Mouse (Mus musculus): Measurements from ENCODE around the gene Med16.

Gene Med16

GRCm38 (mm10) chr10:79908167-79909091 is at the start of gene Med16:
Gene Med16, minus strand, starts transcription at chr10:79908923.
- peak; percentile 96 to 97 for DNase-seq

- peak; percentile 85 to 91 for DNase-seq
Measured at GRCm38 (mm10) chr10:79958140-79958816, 49.6 kb upstream of the Med16 start.

GRCm38 (mm10) chr10:79956643-79957154 is 48.0 kb upstream of the Med16 start:
- no peak for DNase-seq

- no peak for DNase-seq
Measured at GRCm38 (mm10) chr10:79955691-79956090, 47.0 kb upstream of the Med16 start.

GRCm38 (mm10) chr10:79953946-79954345 is 45.2 kb upstream of the Med16 start:
- DNase-seq: peak in 1 of 2 experiments; percentile 28

- no peak for DNase-seq
Measured at GRCm38 (mm10) chr10:79950661-79951060, 41.9 kb upstream of the Med16 start.

- no peak for DNase-seq
Measured at GRCm38 (mm10) chr10:79949873-79950272, 41.1 kb upstream of the Med16 start.

GRCm38 (mm10) chr10:79947502-79947901 is 38.8 kb upstream of the Med16 start:
- DNase-seq: no peak

GRCm38 (mm10) chr10:79946752-79947322 is 38.1 kb upstream of the Med16 start:
- DNase-seq: no peak

GRCm38 (mm10) chr10:79945507-79946234 is 36.9 kb upstream of the Med16 start:
- peak in 1 of 2 experiments; percentile 21 for DNase-seq

GRCm38 (mm10) chr10:79943471-79943901 is 34.8 kb upstream of the Med16 start:
- DNase-seq: no peak

- DNase-seq: no peak
Measured at GRCm38 (mm10) chr10:79942988-79943387, 34.3 kb upstream of the Med16 start.

GRCm38 (mm10) chr10:79940749-79941148 is 32.0 kb upstream of the Med16 start:
- no peak for DNase-seq

- DNase-seq: no peak
Measured at GRCm38 (mm10) chr10:79937775-79938526, 29.2 kb upstream of the Med16 start.

GRCm38 (mm10) chr10:79936911-79937441 is 28.3 kb upstream of the Med16 start:
- DNase-seq: peak; percentile 75 to 82

- no peak for DNase-seq
Measured at GRCm38 (mm10) chr10:79936284-79936910, 27.7 kb upstream of the Med16 start.

- DNase-seq: no peak
Measured at GRCm38 (mm10) chr10:79934794-79935569, 26.3 kb upstream of the Med16 start.

GRCm38 (mm10) chr10:79934272-79934721 is 25.6 kb upstream of the Med16 start:
- peak; percentile 69 to 80 for DNase-seq

GRCm38 (mm10) chr10:79933861-79934260 is 25.1 kb upstream of the Med16 start:
- DNase-seq: peak in 1 of 2 experiments; percentile 30

GRCm38 (mm10) chr10:79933145-79933679 is 24.5 kb upstream of the Med16 start:
- DNase-seq: peak; percentile 50 to 60

All from cerebellum, postnatal 25 days (tissue).